Mouse (Mus musculus) heart, embryonic 11.5 days (tissue): ENCODE data around the gene Mctp1. TPM values are rescaled to one million over a fixed set of nuclear protein-coding genes. Genes with fewer than 3 reads are reported as not detected.

Experiments used
- ATAC-seq: fragments of 200-750 bp; cut with Nextera tagmentation; replicated peaks from 2 replicates; pipeline ENCODE4 v1.8.0; 2017; ENCODE audit warnings: moderate library complexity; ENCODE audit not compliant: insufficient number of reproducible peaks, low FRiP score, low TSS enrichment
- H3K27ac ChIP-seq: fragments of 300-500 bp; sonication (generic); 2 replicates; pipeline ENCODE4 v1.5.1; 2014; ENCODE audit warnings: mild to moderate bottlenecking, low read depth, low read length
- H3K27me3 ChIP-seq: fragments of 300-500 bp; sonication (generic); 2 replicates; pipeline ENCODE4 v1.6.1; 2014; ENCODE audit warnings: mild to moderate bottlenecking, low read length, mixed read lengths; ENCODE audit not compliant: control insufficient read depth, insufficient read depth
- H3K36me3 ChIP-seq: fragments of 300-500 bp; sonication (generic); 2 replicates; pipeline ENCODE4 v1.6.1; 2014; ENCODE audit warnings: mild to moderate bottlenecking, low read length, moderate library complexity, mixed read lengths; ENCODE audit not compliant: control insufficient read depth, insufficient read depth
- H3K4me1 ChIP-seq: fragments of 300-500 bp; sonication (generic); 2 replicates; pipeline ENCODE4 v1.6.1; 2014; ENCODE audit warnings: low read length; ENCODE audit not compliant: control insufficient read depth, insufficient read depth
- H3K4me2 ChIP-seq: fragments of 300-500 bp; sonication (generic); 2 replicates; pipeline ENCODE4 v1.6.1; 2014; ENCODE audit warnings: mild to moderate bottlenecking, moderate library complexity
- H3K4me3 ChIP-seq: fragments of 300-500 bp; sonication (generic); 2 replicates; pipeline ENCODE4 v1.5.1; 2014; ENCODE audit warnings: low read depth, low read length
- H3K9ac ChIP-seq: fragments of 300-500 bp; sonication (generic); 2 replicates; pipeline ENCODE4 v1.6.1; 2014; ENCODE audit warnings: mild to moderate bottlenecking, low read depth, low read length, moderate library complexity
- H3K9me3 ChIP-seq: fragments of 300-500 bp; sonication (generic); replicated peaks from 2 replicates; pipeline ENCODE4 v1.6.1; 2016; ENCODE audit warnings: low read length; ENCODE audit not compliant: control insufficient read depth
- WGBS: fragments of 180-500 bp; shearing (Covaris S2); extraction: QIAGEN DNeasy Blood & Tissue Kit; methylation state at CpG from one replicate; pipeline ENCODE4 v1.1.7; 2014; ENCODE audit not compliant: insufficient replicate concordance; 5-methylcytosine and 5-hydroxymethylcytosine counted together
- polyA plus RNA-seq: library from polyadenylated mRNA; unstranded; fragments of >200 nt; fragmentation: Nextera tagmentation; extraction: Ambion mirVana; gene quantifications from 2 replicates; pipeline ENCODE4 v1.2.1, GENCODE M21; 2014

The Mctp1 gene
- polyA plus RNA-seq, 1 experiment from 2014 or later = 0.37 TPM

GRCm38 (mm10) chr13:76870291-76870690, 486.0 kb downstream of the Mctp1 start:
- Histone ChIP-seq H3K4me2 (no peak overlapping the region), H3K4me3 (no peak overlapping the region), H3K27ac (no peak overlapping the region), H3K27me3 (no peaks in the 10 kb centered on the region), H3K36me3 (no peaks in the 10 kb centered on the region), H3K4me1 (no peaks in the 10 kb centered on the region), H3K9me3 (no peaks in the 10 kb centered on the region), H3K9ac (no peak overlapping the region)
- no peak for ATAC-seq
- WGBS = 76% methylated on average over 3 of the region's 3 CpGs

- WGBS = 75% methylated on average over 8 of the region's 8 CpGs
- no peaks in the 10 kb centered on the region for H3K36me3 ChIP-seq
- no peaks in the 10 kb centered on the region for H3K27me3 ChIP-seq
- no peak for ATAC-seq
- H3K4me3 ChIP-seq = no peak overlapping the region
- H3K4me2 ChIP-seq = no peak overlapping the region
- H3K4me1 ChIP-seq = no peaks in the 10 kb centered on the region
- H3K9ac ChIP-seq = no peak overlapping the region
- no peak overlapping the region for H3K27ac ChIP-seq
- no peaks in the 10 kb centered on the region for H3K9me3 ChIP-seq
Observed at GRCm38 (mm10) chr13:76877887-76878763, 493.8 kb downstream of the Mctp1 start.

GRCm38 (mm10) chr13:76879008-76879407, 494.7 kb downstream of the Mctp1 start:
- Histone ChIP-seq H3K9me3 (no peaks in the 10 kb centered on the region), H3K36me3 (no peaks in the 10 kb centered on the region), H3K27ac (no peak overlapping the region), H3K27me3 (no peaks in the 10 kb centered on the region), H3K4me3 (no peak overlapping the region), H3K4me1 (no peaks in the 10 kb centered on the region), H3K9ac (no peak overlapping the region), H3K4me2 (no peak overlapping the region)
- no peak for ATAC-seq
- 60% methylated on average over 3 of the region's 3 CpGs for WGBS

GRCm38 (mm10) chr13:76884517-76885092, 500.3 kb downstream of the Mctp1 start:
- Histone ChIP-seq H3K36me3 (no peaks in the 10 kb centered on the region), H3K4me1 (no peaks in the 10 kb centered on the region), H3K4me2 (no peak overlapping the region), H3K27ac (no peak overlapping the region), H3K27me3 (no peaks in the 10 kb centered on the region), H3K9ac (no peak overlapping the region), H3K4me3 (no peak overlapping the region), H3K9me3 (no peaks in the 10 kb centered on the region)
- ATAC-seq = no peak
- 66% methylated on average over 8 of the region's 8 CpGs for WGBS

GRCm38 (mm10) chr13:76892987-76893386, 508.7 kb downstream of the Mctp1 start:
- H3K4me2 ChIP-seq = no peak overlapping the region
- H3K27ac ChIP-seq = no peak overlapping the region
- H3K9ac ChIP-seq = no peak overlapping the region
- H3K4me1 ChIP-seq = no peaks in the 10 kb centered on the region
- H3K9me3 ChIP-seq = no peaks in the 10 kb centered on the region
- ATAC-seq = no peak
- no peaks in the 10 kb centered on the region for H3K36me3 ChIP-seq
- H3K4me3 ChIP-seq = no peak overlapping the region
- no peaks in the 10 kb centered on the region for H3K27me3 ChIP-seq

GRCm38 (mm10) chr13:76895770-76896456, 511.6 kb downstream of the Mctp1 start:
- no peak for ATAC-seq
- Histone ChIP-seq H3K4me1 (no peaks in the 10 kb centered on the region), H3K4me2 (no peak overlapping the region), H3K36me3 (no peaks in the 10 kb centered on the region), H3K4me3 (no peak overlapping the region), H3K27ac (no peak overlapping the region), H3K27me3 (no peaks in the 10 kb centered on the region), H3K9me3 (no peaks in the 10 kb centered on the region), H3K9ac (no peak overlapping the region)
- 86% methylated on average over 4 of the region's 4 CpGs for WGBS

GRCm38 (mm10) chr13:76896457-76896790, 512.1 kb downstream of the Mctp1 start:
- 77% methylated on average over 1 of the region's 1 CpGs for WGBS
- H3K27me3 ChIP-seq = no peaks in the 10 kb centered on the region
- H3K4me2 ChIP-seq = no peak overlapping the region
- H3K36me3 ChIP-seq = no peaks in the 10 kb centered on the region
- H3K4me1 ChIP-seq = no peaks in the 10 kb centered on the region
- no peak overlapping the region for H3K27ac ChIP-seq
- H3K4me3 ChIP-seq = no peak overlapping the region
- no peak overlapping the region for H3K9ac ChIP-seq
- H3K9me3 ChIP-seq = no peaks in the 10 kb centered on the region
- ATAC-seq = no peak

- Histone ChIP-seq H3K4me2 (no peak overlapping the region), H3K9ac (no peak overlapping the region), H3K27me3 (no peaks in the 10 kb centered on the region), H3K36me3 (no peaks in the 10 kb centered on the region), H3K27ac (no peak overlapping the region), H3K9me3 (no peaks in the 10 kb centered on the region), H3K4me1 (no peaks in the 10 kb centered on the region), H3K4me3 (no peak overlapping the region)
- WGBS = 90% methylated on average over 1 of the region's 1 CpGs
- ATAC-seq = no peak
Observed at GRCm38 (mm10) chr13:76918321-76918720, 534.0 kb downstream of the Mctp1 start.
